Mouse (Mus musculus) embryonic facial prominence, embryonic 13.5 days (tissue): ENCODE measurements around the gene Gpnmb. TPM values are rescaled to one million over a fixed set of nuclear protein-coding genes. Genes with fewer than 3 reads are reported as not detected.

ENCODE experiments used
- polyA plus RNA-seq: library from polyadenylated mRNA; unstranded; fragments of >200 nt; fragmentation: Nextera tagmentation; extraction: Ambion mirVana; gene quantifications from 2 replicates; pipeline ENCODE4 v1.2.1, GENCODE M21; 2015

Gene Gpnmb
- polyA plus RNA-seq, 1 experiment from 2014 or later: 1.4 TPM

Other genes starting within 250 kb of the Gpnmb start
- 49.3 and 51.9 TPM in 2 replicates for gene Tmem176a, start 195.6 kb upstream of the Gpnmb start, polyA plus RNA-seq
- 171 and 177 TPM in 2 replicates for gene Tmem176b, start 195.1 kb upstream of the Gpnmb start, polyA plus RNA-seq
- 1.2 TPM in 1 of 2 replicates, not detected in the other for gene Aoc1, start 163.7 kb upstream of the Gpnmb start, polyA plus RNA-seq
- not detected in 2 replicates for gene 1600015I10Rik, start 106.7 kb upstream of the Gpnmb start, polyA plus RNA-seq
- not detected in 2 replicates for gene Doxl2, start 61.6 kb upstream of the Gpnmb start, polyA plus RNA-seq
- not detected in 2 replicates for gene Svs1, start 49.7 kb upstream of the Gpnmb start, polyA plus RNA-seq
- 83.8 and 87.9 TPM in 2 replicates for gene Malsu1, start 37.2 kb downstream of the Gpnmb start, polyA plus RNA-seq
- gene Igf2bp3, start 178.4 kb downstream of the Gpnmb start, polyA plus RNA-seq: 69.9 and 75.5 TPM in 2 replicates
- gene Tra2a, start 227.5 kb downstream of the Gpnmb start, polyA plus RNA-seq: 136 and 143 TPM in 2 replicates